Mouse (Mus musculus) myocyte (in vitro differentiated cells): ENCODE results near the gene Slc1a2.

ENCODE experiments used
- E2F4 ChIP-seq: IDR thresholded peaks from one replicate; pipeline ENCODE4 v1.6.1; 2011; ENCODE audit warnings: mild to moderate bottlenecking, control low read depth, moderate library complexity; ENCODE audit not compliant: insufficient read depth
- POLR2A ChIP-seq: IDR thresholded peaks from one replicate; pipeline ENCODE4 v1.6.1; 2011; ENCODE audit warnings: low read depth, mild to moderate bottlenecking, control low read depth, moderate library complexity; ENCODE audit not compliant: insufficient read length

- no peak for TF ChIP-seq POLR2A
- TF ChIP-seq E2F4: no peak
These were observed 9.5 kb upstream of the Slc1a2 start for GRCm38 (mm10) chr2:102648845-102649500.
